Mouse (Mus musculus) olfactory bulb, adult 2 months (tissue): ENCODE measurements around the gene Klc4.

ENCODE experiments used
- CTCF ChIP-seq: fragments of 200-500 bp; IDR thresholded peaks from 2 replicates; pipeline ENCODE4 v1.5.1; 2012; ENCODE audit warnings: low read depth, mild to moderate bottlenecking, low read length, moderate library complexity; ENCODE audit not compliant: insufficient read depth
- POLR2A ChIP-seq: fragments of 200-500 bp; IDR thresholded peaks from 2 replicates; pipeline ENCODE4 v1.6.1; 2012; ENCODE audit warnings: mild to moderate bottlenecking, low read depth, low read length, moderate library complexity; ENCODE audit not compliant: insufficient read depth

- no peak for TF ChIP-seq CTCF
- no peak for TF ChIP-seq POLR2A
Observed at GRCm38 (mm10) chr17:46694517-46695063, 48.8 kb upstream of the Klc4 start.
